Mouse (Mus musculus) intestine, postnatal 0 days (tissue): Measurements from ENCODE around the gene Pdzk1. TPM values are rescaled to one million over a fixed set of nuclear protein-coding genes. Genes with fewer than 3 reads are reported as not detected.

Experiments
- ATAC-seq: fragments of 200-750 bp; cut with Nextera tagmentation; 2 replicates; pipeline ENCODE4 v1.8.0; 2017; ENCODE audit warnings: mild to moderate bottlenecking, moderate TSS enrichment, moderate library complexity
- H3K27ac ChIP-seq: fragments of 300-500 bp; sonication (generic); 2 replicates; pipeline ENCODE4 v1.5.1; 2014; ENCODE audit warnings: mild to moderate bottlenecking, low read depth, low read length, moderate library complexity
- H3K27me3 ChIP-seq: fragments of 300-500 bp; sonication (generic); replicated peaks from 2 replicates; pipeline ENCODE4 v1.6.1; 2014; ENCODE audit warnings: low read length, mixed read lengths; ENCODE audit not compliant: control insufficient read depth, insufficient read depth
- H3K36me3 ChIP-seq: fragments of 300-500 bp; sonication (generic); 2 replicates; pipeline ENCODE4 v1.6.1; 2014; ENCODE audit warnings: mild to moderate bottlenecking, moderate library complexity; ENCODE audit not compliant: control insufficient read depth, insufficient read depth
- H3K4me1 ChIP-seq: fragments of 300-500 bp; sonication (generic); replicated peaks from 2 replicates; pipeline ENCODE4 v1.6.1; 2014; ENCODE audit warnings: antibody characterized with exemption, low read length, mixed read lengths; ENCODE audit not compliant: control insufficient read depth, insufficient read depth
- H3K4me2 ChIP-seq: fragments of 300-500 bp; sonication (generic); replicated peaks from 2 replicates; pipeline ENCODE4 v1.6.1; 2014; ENCODE audit warnings: low read depth, mild to moderate bottlenecking, moderate library complexity
- H3K4me3 ChIP-seq: fragments of 300-500 bp; sonication (generic); 2 replicates; pipeline ENCODE4 v1.5.1; 2014; ENCODE audit warnings: low read depth, low read length
- H3K9ac ChIP-seq: fragments of 300-500 bp; sonication (generic); 2 replicates; pipeline ENCODE4 v1.6.1; 2014; ENCODE audit warnings: mild to moderate bottlenecking, low read depth, low read length
- H3K9me3 ChIP-seq: fragments of 300-500 bp; sonication (generic); 2 replicates; pipeline ENCODE4 v1.6.1; 2016; ENCODE audit warnings: mixed run types; ENCODE audit not compliant: control insufficient read depth
- CTCF ChIP-seq: sonication (generic); IDR thresholded peaks from 2 replicates; pipeline ENCODE4 v1.5.1; 2016; ENCODE audit warnings: low read depth, mild to moderate bottlenecking, control low read depth, antibody characterized with exemption, moderate library complexity
- WGBS: fragments of 180-500 bp; shearing (Covaris S2); extraction: QIAGEN DNeasy Blood & Tissue Kit; methylation state at CpG from one replicate; pipeline ENCODE4 v1.1.7; 2014; 5-methylcytosine and 5-hydroxymethylcytosine counted together
- polyA plus RNA-seq: library from polyadenylated mRNA; unstranded; fragments of >200 nt; fragmentation: Nextera tagmentation; extraction: Ambion mirVana; gene quantifications from 2 replicates; pipeline ENCODE4 v1.2.1, GENCODE M21; 2015

Gene Pdzk1
- polyA plus RNA-seq, 1 experiment from 2014 or later: 224 TPM

- no peaks in the 10 kb centered on the region for H3K4me1 ChIP-seq
- WGBS: 85% methylated on average over 8 of the region's 8 CpGs
- peaks cover 65% of the 10 kb centered on the region for H3K36me3 ChIP-seq
Measured at GRCm38 (mm10) chr3:96871070-96871469, 42.0 kb downstream of the Pdzk1 start.

DNA sequence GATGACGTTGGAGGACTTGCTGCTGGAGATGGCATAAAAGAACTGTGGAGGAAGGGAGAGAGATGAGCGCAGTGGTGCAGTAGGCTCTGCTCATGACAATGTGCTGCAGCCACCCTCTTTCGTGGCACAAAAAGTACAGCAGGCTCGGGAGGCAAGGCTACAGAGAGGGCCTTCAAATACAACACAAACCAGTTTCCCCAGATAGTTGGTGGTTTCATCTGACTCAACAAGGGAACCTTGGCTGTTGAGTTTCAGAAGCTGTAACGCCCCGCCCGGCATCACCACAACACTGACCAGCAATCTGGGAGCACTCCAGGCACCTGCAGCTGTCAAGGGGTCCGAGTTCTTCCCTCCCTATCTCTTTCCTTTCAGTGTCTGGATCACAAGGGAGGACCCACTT lies 43.4 kb downstream of the Pdzk1 start:
- Histone ChIP-seq H3K27ac (no peak overlapping the region), H3K9ac (no peak overlapping the region), H3K27me3 (no peaks in the 10 kb centered on the region), H3K4me1 (no peaks in the 10 kb centered on the region), H3K4me2 (no peak overlapping the region), H3K36me3 (peaks cover 65% of the 10 kb centered on the region), H3K4me3 (no peak overlapping the region), H3K9me3 (no peaks in the 10 kb centered on the region)
- no peak for ATAC-seq
- TF ChIP-seq CTCF: no peak
- 88% methylated on average over 8 of the region's 8 CpGs for WGBS

More at GRCm38 (mm10) chr3:96871070-96871469, 42.0 kb downstream of the Pdzk1 start:
- no peak overlapping the region for H3K9ac ChIP-seq
- no peak overlapping the region for H3K27ac ChIP-seq
- TF ChIP-seq CTCF: no peak
- no peaks in the 10 kb centered on the region for H3K9me3 ChIP-seq
- H3K27me3 ChIP-seq: no peaks in the 10 kb centered on the region
- H3K4me3 ChIP-seq: no peak overlapping the region
- ATAC-seq: no peak
- H3K4me2 ChIP-seq: no peak overlapping the region

DNA sequence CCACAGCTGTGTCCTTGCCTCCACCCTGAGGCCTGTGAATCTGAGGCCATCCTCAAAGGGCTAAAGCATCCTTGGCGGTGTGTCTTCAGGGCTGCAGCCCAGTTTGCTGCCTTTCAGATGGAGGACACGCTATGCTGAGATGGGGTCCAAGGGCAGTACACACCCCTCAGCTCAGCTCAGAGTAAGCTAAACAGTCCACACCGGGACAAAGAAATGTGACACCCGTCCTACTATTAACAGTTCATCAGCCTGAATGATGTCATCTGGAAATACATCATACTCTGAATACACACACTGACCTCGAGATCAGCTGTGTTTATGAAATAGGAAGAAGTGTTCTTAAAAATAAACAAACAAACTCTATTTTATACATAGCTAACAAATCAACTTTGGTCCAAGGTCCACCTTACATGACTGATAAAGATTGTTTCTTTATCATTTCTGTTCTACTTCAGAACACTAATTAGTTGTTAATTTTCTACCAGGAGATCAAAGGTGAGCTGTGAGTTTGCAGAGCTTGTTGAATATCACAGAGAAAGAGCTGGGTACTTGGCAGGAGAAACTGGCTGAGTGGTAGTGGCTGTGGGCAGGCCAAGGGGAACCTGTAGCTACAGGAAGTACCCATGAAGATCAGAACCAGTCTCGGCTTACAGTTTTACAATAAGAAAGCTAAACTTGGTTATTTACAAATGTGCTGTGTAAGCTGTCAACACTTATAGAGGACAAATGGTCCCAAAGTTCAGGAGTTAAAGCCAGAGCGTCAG lies 45.9 kb downstream of the Pdzk1 start:
- Histone ChIP-seq H3K9ac (no peak overlapping the region), H3K9me3 (no peaks in the 10 kb centered on the region), H3K4me1 (no peaks in the 10 kb centered on the region), H3K4me2 (no peak overlapping the region), H3K27ac (peak overlapping the region; percentile 81), H3K27me3 (no peaks in the 10 kb centered on the region), H3K36me3 (peaks cover 46% of the 10 kb centered on the region), H3K4me3 (no peak overlapping the region)
- ATAC-seq: peak; percentile 87
- WGBS: 25% methylated on average over 7 of the region's 7 CpGs
- no peak for TF ChIP-seq CTCF

GRCm38 (mm10) chr3:96879536-96879935 lies 50.5 kb downstream of the Pdzk1 start:
- 77% methylated on average over 9 of the region's 9 CpGs for WGBS

DNA sequence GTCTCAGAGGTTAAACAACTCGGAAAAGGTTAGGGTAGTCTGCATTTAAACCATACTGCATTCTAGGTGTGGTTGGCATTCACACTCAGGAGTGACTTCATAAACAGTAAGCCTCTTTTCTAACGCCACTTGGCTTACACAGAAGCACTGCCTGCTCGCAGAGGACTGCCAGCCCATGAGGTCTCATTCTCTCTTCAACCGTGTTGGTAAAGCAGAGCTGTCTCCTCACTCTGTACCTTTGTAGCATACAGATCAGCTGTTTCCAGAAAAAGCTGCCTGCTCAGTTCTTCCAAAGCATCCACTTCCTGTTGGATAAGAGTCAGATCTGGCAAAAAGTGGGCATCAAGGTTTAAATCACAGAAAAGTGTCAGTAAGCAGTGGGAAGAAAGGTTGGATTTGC lies 51.3 kb downstream of the Pdzk1 start:
- H3K36me3 ChIP-seq: peaks cover 35% of the 10 kb centered on the region
- no peaks in the 10 kb centered on the region for H3K4me1 ChIP-seq
- H3K9ac ChIP-seq: no peak overlapping the region
- no peak overlapping the region for H3K4me3 ChIP-seq
- peak overlapping the region; percentile 46 for H3K27ac ChIP-seq
- H3K27me3 ChIP-seq: no peaks in the 10 kb centered on the region
- H3K9me3 ChIP-seq: no peaks in the 10 kb centered on the region
- no peak for TF ChIP-seq CTCF
- no peak for ATAC-seq
- WGBS: 82% methylated on average over 4 of the region's 4 CpGs
- H3K4me2 ChIP-seq: no peak overlapping the region

More at GRCm38 (mm10) chr3:96879536-96879935, 50.5 kb downstream of the Pdzk1 start:
- Histone ChIP-seq H3K4me3 (no peak overlapping the region), H3K27ac (no peak overlapping the region), H3K27me3 (no peaks in the 10 kb centered on the region), H3K9me3 (no peaks in the 10 kb centered on the region), H3K9ac (no peak overlapping the region), H3K4me2 (no peak overlapping the region), H3K36me3 (peaks cover 31% of the 10 kb centered on the region), H3K4me1 (no peaks in the 10 kb centered on the region)
- no peak for ATAC-seq
- TF ChIP-seq CTCF: no peak

- Histone ChIP-seq H3K9me3 (no peaks in the 10 kb centered on the region), H3K4me3 (no peak overlapping the region), H3K27ac (no peak overlapping the region), H3K27me3 (no peaks in the 10 kb centered on the region), H3K4me2 (no peak overlapping the region), H3K36me3 (peaks cover 45% of the 10 kb centered on the region), H3K9ac (no peak overlapping the region), H3K4me1 (no peaks in the 10 kb centered on the region)
- TF ChIP-seq CTCF: no peak
- WGBS: 76% methylated on average over 6 of the region's 6 CpGs
- ATAC-seq: no peak
Measured at GRCm38 (mm10) chr3:96881557-96881956, 52.5 kb downstream of the Pdzk1 start.
